8 mouse cellular contexts compared by ENCODE assay signal in the genomic region with DNA sequence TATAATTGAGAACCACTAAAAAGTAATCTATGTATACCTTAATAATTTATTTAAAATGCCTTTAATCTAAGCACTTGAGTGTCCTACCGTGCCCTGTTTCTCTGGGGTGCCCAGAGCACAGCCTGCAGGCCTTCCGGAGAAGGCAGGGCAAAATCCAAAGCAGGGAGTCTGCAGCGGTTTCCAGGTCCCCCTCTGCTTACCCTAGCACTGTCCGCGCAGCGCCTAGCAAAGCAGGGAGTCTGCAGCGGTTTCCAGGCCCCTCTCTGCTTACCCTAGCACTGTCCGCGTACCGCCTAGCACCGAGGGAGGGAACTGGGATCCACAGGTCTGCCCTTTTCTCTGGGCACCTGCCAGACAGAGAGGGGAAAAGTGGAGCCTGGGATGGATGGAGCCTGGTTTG.
DNase-seq lines count a peak whose midpoint lies in the region; ATAC-seq and TF ChIP-seq lines count a peak whose summit lies in the region.

No protein-coding gene starts in this region.

- peak; percentile 59 for TF ChIP-seq CTCF in kidney, postnatal 0 days (IDR thresholded peaks at IDR 0.05; ENCODE audit: low read depth)

- no peak overlapping the region for H3K4me2 ChIP-seq in heart, embryonic 11.5 days
- H3K4me2 ChIP-seq in kidney, postnatal 0 days (ENCODE audit: low read length), result no peak overlapping the region
- H3K4me2 ChIP-seq in midbrain, embryonic 16.5 days (ENCODE audit: low read length), result no peak overlapping the region

- WGBS in heart, embryonic 11.5 days (ENCODE audit: insufficient replicate concordance), result 23% methylated on average over 11 of the region's 11 CpGs
- 6% methylated on average over 11 of the region's 11 CpGs for WGBS in forebrain, embryonic 10.5 days
- 24% methylated on average over 11 of the region's 11 CpGs for WGBS in kidney, postnatal 0 days
- 6% methylated on average over 11 of the region's 11 CpGs for WGBS in midbrain, embryonic 16.5 days

- H3K27me3 ChIP-seq in heart, embryonic 11.5 days (ENCODE audit: control insufficient read depth, insufficient read depth, low read length), result no peaks in the 10 kb centered on the region
- no peaks in the 10 kb centered on the region for H3K27me3 ChIP-seq in forebrain, embryonic 10.5 days (ENCODE audit: poor library complexity, severe bottlenecking)
- H3K27me3 ChIP-seq in kidney, postnatal 0 days (ENCODE audit: insufficient read depth, low read length), result no peaks in the 10 kb centered on the region
- no peaks in the 10 kb centered on the region for H3K27me3 ChIP-seq in midbrain, embryonic 16.5 days (ENCODE audit: control insufficient read depth, insufficient read depth, low read depth, low read length)

- no peak overlapping the region for H3K27ac ChIP-seq in heart, embryonic 11.5 days (ENCODE audit: low read depth, low read length)
- H3K27ac ChIP-seq in forebrain, embryonic 10.5 days, result peak overlapping the region; percentile 71
- H3K27ac ChIP-seq in kidney, postnatal 0 days, result no peak overlapping the region
- H3K27ac ChIP-seq in midbrain, embryonic 16.5 days (ENCODE audit: low read length), result no peak overlapping the region; the same call in 1 of the 2 replicates

- H3K4me3 ChIP-seq in heart, embryonic 11.5 days (ENCODE audit: low read depth, low read length), result no peak overlapping the region
- H3K4me3 ChIP-seq in forebrain, embryonic 10.5 days, result no peak overlapping the region
- no peak overlapping the region for H3K4me3 ChIP-seq in kidney, postnatal 0 days (replicated peaks; ENCODE audit: low read depth, low read length)
- no peak overlapping the region for H3K4me3 ChIP-seq in midbrain, embryonic 16.5 days (ENCODE audit: low read depth, low read length)

- ATAC-seq in heart, embryonic 11.5 days (replicated peaks; ENCODE audit: insufficient number of reproducible peaks, low FRiP score, low TSS enrichment), result no peak
- ATAC-seq in kidney, postnatal 0 days (replicated peaks; ENCODE audit: low FRiP score, low read depth), result peak; percentile 71
- ATAC-seq in midbrain, embryonic 16.5 days, result peak; percentile 57; the same call in 1 of the 2 replicates

- DNase-seq in heart, adult 11 months, result peak; percentile 86
- peak; percentile 57 for DNase-seq in forebrain, embryonic 10.5 days (ENCODE audit: extremely low spot score, low spot score)
- peak; percentile 60 for DNase-seq in kidney, postnatal 0 days (ENCODE audit: low spot score)
- DNase-seq in thymus, postnatal 36 days, result no peak
- no peak for DNase-seq in right cerebral cortex, adult 2 months (ENCODE audit: low spot score in 2 of 2)
- DNase-seq in adrenal gland, adult 8-10 months, result no peak

- no peaks in the 10 kb centered on the region for H3K9me3 ChIP-seq in heart, embryonic 11.5 days (replicated peaks; ENCODE audit: control insufficient read depth, low read length)
- no peaks in the 10 kb centered on the region for H3K9me3 ChIP-seq in forebrain, embryonic 10.5 days
- H3K9me3 ChIP-seq in kidney, postnatal 0 days (replicated peaks; ENCODE audit: low read length), result no peaks in the 10 kb centered on the region
- no peaks in the 10 kb centered on the region for H3K9me3 ChIP-seq in midbrain, embryonic 16.5 days (replicated peaks; ENCODE audit: control insufficient read depth, low read length, poor library complexity, severe bottlenecking)

- H3K9ac ChIP-seq in heart, embryonic 11.5 days (ENCODE audit: low read depth, low read length), result no peak overlapping the region
- H3K9ac ChIP-seq in kidney, postnatal 0 days (ENCODE audit: low read depth, low read length), result no peak overlapping the region
- peak overlapping the region; percentile 46; the same call in 1 of the 2 replicates for H3K9ac ChIP-seq in midbrain, embryonic 16.5 days (ENCODE audit: low read depth, low read length)

- H3K36me3 ChIP-seq in heart, embryonic 11.5 days (ENCODE audit: control insufficient read depth, insufficient read depth, low read length), result no peaks in the 10 kb centered on the region
- H3K36me3 ChIP-seq in forebrain, embryonic 10.5 days (replicated peaks), result peaks cover 5% of the 10 kb centered on the region; the same call in 1 of the 2 replicates
- H3K36me3 ChIP-seq in kidney, postnatal 0 days (ENCODE audit: insufficient read depth, low read length), result no peaks in the 10 kb centered on the region
- no peaks in the 10 kb centered on the region for H3K36me3 ChIP-seq in midbrain, embryonic 16.5 days (ENCODE audit: control insufficient read depth, insufficient read depth, low read length)

- H3K4me1 ChIP-seq in heart, embryonic 11.5 days (ENCODE audit: control insufficient read depth, insufficient read depth, low read length), result peaks cover 19% of the 10 kb centered on the region
- peaks cover 38% of the 10 kb centered on the region for H3K4me1 ChIP-seq in forebrain, embryonic 10.5 days
- no peaks in the 10 kb centered on the region for H3K4me1 ChIP-seq in kidney, postnatal 0 days (replicated peaks; ENCODE audit: insufficient read depth, low read length)
- H3K4me1 ChIP-seq in midbrain, embryonic 16.5 days (ENCODE audit: control insufficient read depth, insufficient read depth, low read length), result peaks cover 13% of the 10 kb centered on the region

Comparison
In these comparisons a context has a peak if more than half of its experiments do, and no peak if none do; other contexts are left out.
1. DNase-seq: peak in heart, adult 11 months (single experiment), forebrain, embryonic 10.5 days (single experiment) and kidney, postnatal 0 days (single experiment); none in thymus, postnatal 36 days (0 of 2), right cerebral cortex, adult 2 months (0 of 2) and adrenal gland, adult 8-10 months (single experiment).